Mouse (Mus musculus): Measurements from ENCODE around the gene Creb5. TPM values are rescaled to one million over a fixed set of nuclear protein-coding genes. Genes with fewer than 3 reads are reported as not detected.

The Creb5 gene
- polyA plus RNA-seq, 1 experiment = 4.5 TPM

- peaks cover 8% of the 10 kb centered on the region; the same call in 1 of the 2 replicates for H3K4me1 ChIP-seq (ENCODE audit: control insufficient read depth, insufficient read depth, low read length)
- no peak overlapping the region for H3K4me3 ChIP-seq (ENCODE audit: insufficient read depth, low read length)
- TF ChIP-seq CTCF (IDR thresholded peaks at IDR 0.05; ENCODE audit: borderline replicate concordance, insufficient read depth, low read length) (no peak), POLR2A (IDR thresholded peaks at IDR 0.05; ENCODE audit: low read depth, low read length) (no peak)
- no peak overlapping the region for H3K27ac ChIP-seq (ENCODE audit: insufficient read depth, low read length)
Measured at GRCm38 (mm10) chr6:53499621-53500295, 212.7 kb downstream of the Creb5 start.

GRCm38 (mm10) chr6:53501236-53501635 is 214.2 kb downstream of the Creb5 start:
- no peak for TF ChIP-seq POLR2A (IDR thresholded peaks at IDR 0.05; ENCODE audit: low read depth, low read length)
- no peak for TF ChIP-seq CTCF (IDR thresholded peaks at IDR 0.05; ENCODE audit: borderline replicate concordance, insufficient read depth, low read length)
- H3K4me3 ChIP-seq (ENCODE audit: insufficient read depth, low read length) = no peak overlapping the region
- H3K4me1 ChIP-seq (ENCODE audit: control insufficient read depth, insufficient read depth, low read length) = peaks cover 3% of the 10 kb centered on the region; the same call in 1 of the 2 replicates
- H3K27ac ChIP-seq (ENCODE audit: insufficient read depth, low read length) = no peak overlapping the region

GRCm38 (mm10) chr6:53506947-53507564 is 220.0 kb downstream of the Creb5 start:
- peak overlapping the region; percentile 65 for H3K27ac ChIP-seq (ENCODE audit: insufficient read depth, low read length)
- TF ChIP-seq CTCF (IDR thresholded peaks at IDR 0.05; ENCODE audit: borderline replicate concordance, insufficient read depth, low read length) = no peak
- TF ChIP-seq POLR2A (IDR thresholded peaks at IDR 0.05; ENCODE audit: low read depth, low read length) = no peak
- no peak overlapping the region for H3K4me3 ChIP-seq (ENCODE audit: insufficient read depth, low read length)
- H3K4me1 ChIP-seq (ENCODE audit: control insufficient read depth, insufficient read depth, low read length) = peaks cover 4% of the 10 kb centered on the region

GRCm38 (mm10) chr6:53508847-53509494 is 221.9 kb downstream of the Creb5 start:
- TF ChIP-seq POLR2A (IDR thresholded peaks at IDR 0.05; ENCODE audit: low read depth, low read length) (no peak), CTCF (IDR thresholded peaks at IDR 0.05; ENCODE audit: borderline replicate concordance, insufficient read depth, low read length) (no peak)

GRCm38 (mm10) chr6:53510005-53510404 is 222.9 kb downstream of the Creb5 start:
- TF ChIP-seq POLR2A (IDR thresholded peaks at IDR 0.05; ENCODE audit: low read depth, low read length) = no peak
- peak; percentile 28; the same call in 1 of the 2 replicates for TF ChIP-seq CTCF (IDR thresholded peaks at IDR 0.05; ENCODE audit: borderline replicate concordance, insufficient read depth, low read length)
- H3K4me1 ChIP-seq (ENCODE audit: control insufficient read depth, insufficient read depth, low read length) = peaks cover 4% of the 10 kb centered on the region
- H3K4me3 ChIP-seq (ENCODE audit: insufficient read depth, low read length) = no peak overlapping the region
- peak overlapping the region; percentile 37; the same call in 1 of the 2 replicates for H3K27ac ChIP-seq (ENCODE audit: insufficient read depth, low read length)

More at GRCm38 (mm10) chr6:53508847-53509494, 221.9 kb downstream of the Creb5 start:
- Histone ChIP-seq H3K4me3 (ENCODE audit: insufficient read depth, low read length) (no peak overlapping the region), H3K27ac (ENCODE audit: insufficient read depth, low read length) (no peak overlapping the region), H3K4me1 (ENCODE audit: control insufficient read depth, insufficient read depth, low read length) (peaks cover 4% of the 10 kb centered on the region)

- H3K4me3 ChIP-seq (ENCODE audit: insufficient read depth, low read length) = no peak overlapping the region
- TF ChIP-seq POLR2A (IDR thresholded peaks at IDR 0.05; ENCODE audit: low read depth, low read length) (no peak), CTCF (IDR thresholded peaks at IDR 0.05; ENCODE audit: borderline replicate concordance, insufficient read depth, low read length) (no peak)
- H3K4me1 ChIP-seq (ENCODE audit: control insufficient read depth, insufficient read depth, low read length) = peaks cover 8% of the 10 kb centered on the region
- no peak overlapping the region; the same call in 1 of the 2 replicates for H3K27ac ChIP-seq (ENCODE audit: insufficient read depth, low read length)
Measured at GRCm38 (mm10) chr6:53512226-53512625, 225.2 kb downstream of the Creb5 start.

- TF ChIP-seq POLR2A (IDR thresholded peaks at IDR 0.05; ENCODE audit: low read depth, low read length) (no peak), CTCF (IDR thresholded peaks at IDR 0.05; ENCODE audit: borderline replicate concordance, insufficient read depth, low read length) (no peak)
- H3K4me3 ChIP-seq (ENCODE audit: insufficient read depth, low read length) = no peak overlapping the region
- H3K27ac ChIP-seq (ENCODE audit: insufficient read depth, low read length) = no peak overlapping the region
- peaks cover 6% of the 10 kb centered on the region; the same call in 1 of the 2 replicates for H3K4me1 ChIP-seq (ENCODE audit: control insufficient read depth, insufficient read depth, low read length)
Measured at GRCm38 (mm10) chr6:53513380-53513779, 226.3 kb downstream of the Creb5 start.

GRCm38 (mm10) chr6:53514862-53515261 is 227.8 kb downstream of the Creb5 start:
- Histone ChIP-seq H3K27ac (ENCODE audit: insufficient read depth, low read length) (no peak overlapping the region), H3K4me1 (ENCODE audit: control insufficient read depth, insufficient read depth, low read length) (peaks cover 6% of the 10 kb centered on the region; the same call in 1 of the 2 replicates), H3K4me3 (ENCODE audit: insufficient read depth, low read length) (no peak overlapping the region)
- no peak for TF ChIP-seq CTCF (IDR thresholded peaks at IDR 0.05; ENCODE audit: borderline replicate concordance, insufficient read depth, low read length)
- no peak for TF ChIP-seq POLR2A (IDR thresholded peaks at IDR 0.05; ENCODE audit: low read depth, low read length)

- no peak for TF ChIP-seq CTCF (IDR thresholded peaks at IDR 0.05; ENCODE audit: borderline replicate concordance, insufficient read depth, low read length)
- TF ChIP-seq POLR2A (IDR thresholded peaks at IDR 0.05; ENCODE audit: low read depth, low read length) = no peak
- no peak overlapping the region for H3K4me3 ChIP-seq (ENCODE audit: insufficient read depth, low read length)
- no peak overlapping the region for H3K27ac ChIP-seq (ENCODE audit: insufficient read depth, low read length)
- peaks cover 6% of the 10 kb centered on the region; the same call in 1 of the 2 replicates for H3K4me1 ChIP-seq (ENCODE audit: control insufficient read depth, insufficient read depth, low read length)
Measured at GRCm38 (mm10) chr6:53515611-53516010, 228.5 kb downstream of the Creb5 start.
